Mouse (Mus musculus) liver, adult 2 months (tissue): ENCODE results near the gene Raly. TPM values are rescaled to one million over a fixed set of nuclear protein-coding genes. Genes with fewer than 3 reads are reported as not detected.
"Not testable (repeated sequence)": the region's sequence is repeated elsewhere in the genome, so short reads cannot be mapped to it uniquely, and the experiment has no call there.

Experiments
- DNase-seq: peaks from one replicate; pipeline ENCODE4 v3.0.0-alpha.2; 2011; ENCODE audit warnings: low read depth, low spot score; ENCODE audit errors: extremely low read depth
- H3K27ac ChIP-seq: fragments of 200-500 bp; replicated peaks from 2 replicates; pipeline ENCODE4 v1.5.1; 2012; ENCODE audit warnings: low read depth, mild to moderate bottlenecking, control low read depth, inconsistent platforms, low read length; ENCODE audit not compliant: insufficient read depth
- H3K27me3 ChIP-seq: fragments of 200-500 bp; 2 replicates; pipeline ENCODE4 v1.6.1; 2012; ENCODE audit warnings: mild to moderate bottlenecking, moderate library complexity, low read length, inconsistent platforms; ENCODE audit not compliant: control insufficient read depth, insufficient read depth
- H3K36me3 ChIP-seq: fragments of 200-500 bp; 2 replicates; pipeline ENCODE4 v1.6.1; 2012; ENCODE audit warnings: low read length, inconsistent platforms; ENCODE audit not compliant: control insufficient read depth, insufficient read depth
- H3K4me1 ChIP-seq: fragments of 200-500 bp; 2 replicates; pipeline ENCODE4 v1.6.1; 2011; ENCODE audit warnings: low read length; ENCODE audit not compliant: control insufficient read depth, insufficient read depth
- H3K4me3 ChIP-seq: fragments of 200-500 bp; 2 replicates; pipeline ENCODE4 v1.5.1; 2011; ENCODE audit warnings: low read depth, mild to moderate bottlenecking, control low read depth, low read length, moderate library complexity; ENCODE audit not compliant: insufficient read depth
- H3K79me2 ChIP-seq: fragments of 200-500 bp; 2 replicates; pipeline ENCODE4 v1.6.1; 2012; ENCODE audit warnings: inconsistent platforms, mild to moderate bottlenecking, low read length, moderate library complexity; ENCODE audit not compliant: control insufficient read depth, insufficient read depth
- H3K9ac ChIP-seq: fragments of 200-500 bp; 2 replicates; pipeline ENCODE4 v1.6.1; 2012; ENCODE audit warnings: low read depth, mild to moderate bottlenecking, control low read depth, inconsistent platforms, low read length
- CTCF ChIP-seq: fragments of 200-500 bp; IDR thresholded peaks from 2 replicates; pipeline ENCODE4 v1.5.1; 2011; ENCODE audit warnings: low read depth, low read length, control low read depth
- POLR2A ChIP-seq: fragments of 200-500 bp; IDR thresholded peaks from 2 replicates; pipeline ENCODE4 v1.6.1; 2011; ENCODE audit warnings: low read length, control low read depth; ENCODE audit not compliant: insufficient read depth; ENCODE audit errors: extremely low read depth
- WGBS: fragments of 180-500 bp; shearing (Covaris S2); methylation state at CpG from one replicate; pipeline ENCODE4 v1.1.7; 2018; 5-methylcytosine and 5-hydroxymethylcytosine counted together
- polyA plus RNA-seq: library from polyadenylated mRNA; depleted of rRNA; stranded (reverse); fragments of >200 nt; gene quantifications from 2 replicates; pipeline ENCODE4 v1.2.3, GENCODE M21; 2012
- total RNA-seq: library from RNA; depleted of rRNA; stranded (reverse); fragments of >200 nt; gene quantifications from 2 replicates; pipeline ENCODE4 v1.2.3, GENCODE M21; 2014

Gene Raly
- total and polyA plus RNA-seq, 2 experiments, result 57.6 to 79.0 TPM

DNA sequence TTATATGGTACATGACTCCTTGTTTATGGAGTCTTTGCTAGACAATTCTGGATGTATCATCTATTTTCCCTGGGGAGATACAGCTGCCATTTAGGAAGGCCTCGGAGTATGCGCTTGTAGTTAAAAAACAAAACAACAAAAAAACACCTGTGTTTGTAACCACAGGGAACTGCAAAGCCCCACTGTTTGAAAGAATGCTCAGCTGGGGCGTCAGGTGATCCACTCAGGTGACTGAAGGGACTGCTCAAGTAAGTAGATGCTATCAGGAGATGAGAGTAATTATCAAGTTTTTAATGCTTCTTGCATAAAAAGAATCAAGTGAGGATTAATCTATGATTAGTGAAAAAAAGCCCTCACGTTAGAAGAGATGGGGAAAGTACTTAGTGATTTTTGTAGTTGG lies 102.7 kb downstream of the Raly start:
- Histone ChIP-seq H3K27ac (no peak overlapping the region), H3K36me3 (no peaks in the 10 kb centered on the region), H3K4me1 (peaks cover 11% of the 10 kb centered on the region), H3K9ac (no peak overlapping the region), H3K27me3 (no peaks in the 10 kb centered on the region), H3K79me2 (peaks cover 12% of the 10 kb centered on the region; the same call in 1 of the 2 replicates), H3K4me3 (no peak overlapping the region)
- WGBS, result 66% methylated on average over 4 of the region's 4 CpGs
- DNase-seq, result no peak
- no peak for TF ChIP-seq POLR2A
- TF ChIP-seq CTCF, result no peak

DNA sequence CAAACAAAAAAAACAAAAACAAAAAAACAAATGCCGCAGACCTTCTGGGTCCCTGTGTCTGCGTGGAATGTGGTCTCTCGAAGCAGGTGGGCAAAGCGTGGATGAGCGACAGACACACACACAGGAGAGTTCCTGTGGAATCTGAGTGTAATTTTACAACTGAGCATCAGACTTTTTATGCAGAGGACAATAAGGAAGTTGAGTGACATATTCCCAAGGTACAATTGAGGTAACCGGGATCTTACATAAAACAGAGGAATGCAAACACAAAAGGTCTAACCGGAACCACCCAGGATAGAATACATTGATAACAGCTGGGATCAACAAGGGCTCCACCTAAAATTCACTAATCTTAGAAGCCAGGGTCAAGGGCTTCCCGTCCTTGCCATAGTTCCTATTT lies 108.1 kb downstream of the Raly start:
- not testable (repeated sequence) for H3K9ac ChIP-seq, H3K36me3 ChIP-seq, DNase-seq, H3K4me1 ChIP-seq, H3K79me2 ChIP-seq, H3K27ac ChIP-seq, H3K27me3 ChIP-seq, H3K4me3 ChIP-seq
- WGBS, result 87% methylated on average over 8 of the region's 8 CpGs

DNA sequence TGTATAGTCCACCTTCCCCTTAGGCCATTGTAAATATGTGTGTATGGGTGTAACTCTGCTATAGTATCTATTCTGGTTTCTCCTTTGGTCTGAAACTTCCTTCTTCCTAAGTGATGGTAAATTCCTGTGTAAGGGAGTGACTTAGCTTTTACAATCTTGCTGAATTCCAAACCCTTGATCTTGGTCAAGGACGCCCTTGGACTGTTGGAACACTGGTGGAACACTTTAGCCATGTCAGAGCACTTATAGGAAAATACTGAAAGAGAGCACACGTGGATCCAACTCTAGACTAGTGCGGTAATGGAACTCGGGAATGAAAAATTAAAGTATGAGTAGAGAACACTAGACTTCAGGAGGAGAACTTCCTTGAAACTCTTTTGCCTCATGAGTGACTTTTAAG lies 108.5 kb downstream of the Raly start:
- not testable (repeated sequence) for H3K36me3 ChIP-seq, H3K27me3 ChIP-seq, H3K27ac ChIP-seq, H3K9ac ChIP-seq, H3K4me3 ChIP-seq, H3K4me1 ChIP-seq, DNase-seq, H3K79me2 ChIP-seq
- WGBS, result 82% methylated on average over 4 of the region's 4 CpGs

DNA sequence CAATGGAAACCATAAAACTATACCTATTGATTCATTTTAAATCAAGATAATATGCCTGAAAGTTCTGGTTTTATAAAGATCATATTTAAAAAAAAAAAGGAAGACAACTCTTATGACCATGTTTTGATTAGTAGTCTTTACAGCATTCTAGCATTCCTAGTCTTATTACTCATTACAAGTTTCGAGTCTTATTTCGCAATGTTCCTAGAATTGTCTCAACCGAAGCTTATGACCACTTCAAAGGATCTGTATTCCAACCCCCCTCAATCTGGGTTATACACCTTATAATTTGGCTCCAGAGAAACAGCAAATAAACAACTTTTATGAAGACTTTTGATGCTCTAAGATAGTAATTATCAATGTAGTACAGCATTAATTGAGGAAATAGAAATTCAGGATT lies 111.2 kb downstream of the Raly start:
- no peak for TF ChIP-seq CTCF
- no peak for TF ChIP-seq POLR2A
- 71% methylated on average over 3 of the region's 3 CpGs for WGBS
- Histone ChIP-seq H3K36me3 (no peaks in the 10 kb centered on the region), H3K27me3 (no peaks in the 10 kb centered on the region), H3K27ac (no peak overlapping the region), H3K79me2 (no peaks in the 10 kb centered on the region), H3K4me1 (no peaks in the 10 kb centered on the region), H3K9ac (no peak overlapping the region), H3K4me3 (no peak overlapping the region)
- no peak for DNase-seq

DNA sequence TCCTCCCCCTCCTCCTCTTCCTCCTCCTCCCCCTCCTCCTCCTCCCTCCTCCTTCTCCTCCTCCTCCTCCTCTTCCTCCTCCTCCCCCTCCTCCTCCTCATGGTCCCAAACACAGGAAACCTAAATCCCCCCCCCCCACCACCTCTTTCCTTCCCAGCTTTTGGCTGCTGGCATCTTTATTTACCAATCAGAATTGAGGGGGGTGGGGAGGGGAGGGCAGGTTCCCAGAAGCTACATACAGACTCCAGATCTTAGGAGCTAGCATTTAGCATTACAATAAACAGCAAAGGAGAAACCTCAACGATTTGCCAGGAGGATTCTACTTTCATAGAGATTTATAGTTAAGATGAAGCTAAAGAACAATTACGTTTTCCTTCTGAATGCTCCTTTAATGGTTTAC lies 114.9 kb downstream of the Raly start:
- Histone ChIP-seq H3K79me2 (no peaks in the 10 kb centered on the region), H3K9ac (no peak overlapping the region), H3K27ac (no peak overlapping the region), H3K4me1 (no peaks in the 10 kb centered on the region), H3K36me3 (no peaks in the 10 kb centered on the region), H3K27me3 (peaks cover 2% of the 10 kb centered on the region; the same call in 1 of the 2 replicates), H3K4me3 (no peak overlapping the region)
- 66% methylated on average over 2 of the region's 2 CpGs for WGBS
- TF ChIP-seq POLR2A (no peak), CTCF (no peak)
- no peak for DNase-seq

DNA sequence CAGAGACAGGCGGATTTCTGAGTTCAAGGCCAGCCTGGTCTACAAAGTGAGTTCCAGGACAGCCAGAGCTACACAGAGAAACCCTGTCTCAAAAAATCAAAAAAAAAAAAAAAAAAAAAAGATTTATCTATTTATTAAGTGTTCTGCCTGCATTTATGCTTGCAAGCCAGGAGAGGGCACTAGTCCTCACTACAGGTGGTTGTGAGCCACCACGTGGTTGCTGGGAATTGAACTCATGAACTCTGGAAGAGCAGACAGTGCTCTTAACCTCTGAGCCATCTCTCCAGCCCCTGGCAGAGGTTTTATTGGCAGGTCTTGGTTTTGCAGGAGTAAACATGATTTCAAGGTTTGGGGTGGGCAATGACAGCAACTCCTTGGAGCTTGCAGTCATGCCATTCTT lies 117.3 kb downstream of the Raly start:
- not testable (repeated sequence) for H3K9ac ChIP-seq, H3K36me3 ChIP-seq, H3K27ac ChIP-seq, H3K27me3 ChIP-seq, H3K79me2 ChIP-seq, H3K4me3 ChIP-seq, H3K4me1 ChIP-seq
- DNase-seq, result peak; percentile 42
- WGBS, result 45% methylated on average over 2 of the region's 2 CpGs
- peak; percentile 36; the same call in 1 of the 2 replicates for TF ChIP-seq CTCF

DNA sequence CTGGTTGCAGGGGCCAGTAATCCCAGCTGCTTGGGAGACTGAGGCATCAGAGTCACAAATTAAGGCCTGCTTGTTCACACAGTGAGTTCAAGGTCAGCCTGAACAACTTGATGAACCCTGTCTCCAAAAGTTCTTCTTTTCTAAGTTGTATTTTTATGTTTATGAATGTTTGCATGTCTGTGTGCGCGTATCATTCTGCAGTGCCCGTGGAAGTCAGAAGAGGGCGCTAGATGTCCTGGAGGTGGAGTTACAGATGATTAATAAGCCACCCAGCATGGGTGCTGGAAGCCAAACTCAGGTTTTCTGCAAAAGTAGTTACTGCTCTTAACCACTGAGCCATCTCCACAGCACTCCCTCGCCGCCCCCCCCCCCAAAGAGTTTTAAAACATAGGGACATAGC lies 118.9 kb downstream of the Raly start:
- DNase-seq, result no peak
- no peaks in the 10 kb centered on the region for H3K36me3 ChIP-seq
- peaks cover 2% of the 10 kb centered on the region; the same call in 1 of the 2 replicates for H3K27me3 ChIP-seq
- H3K27ac ChIP-seq, result no peak overlapping the region
- no peaks in the 10 kb centered on the region for H3K4me1 ChIP-seq
- no peak overlapping the region for H3K4me3 ChIP-seq
- H3K79me2 ChIP-seq, result no peaks in the 10 kb centered on the region
- no peak overlapping the region for H3K9ac ChIP-seq
- TF ChIP-seq CTCF (peak; percentile 22; the same call in 1 of the 2 replicates), POLR2A (no peak)
- WGBS, result 85% methylated on average over 6 of the region's 6 CpGs
